Mouse (Mus musculus): ENCODE data around the gene Pcgf5.

The Pcgf5 gene

DNA sequence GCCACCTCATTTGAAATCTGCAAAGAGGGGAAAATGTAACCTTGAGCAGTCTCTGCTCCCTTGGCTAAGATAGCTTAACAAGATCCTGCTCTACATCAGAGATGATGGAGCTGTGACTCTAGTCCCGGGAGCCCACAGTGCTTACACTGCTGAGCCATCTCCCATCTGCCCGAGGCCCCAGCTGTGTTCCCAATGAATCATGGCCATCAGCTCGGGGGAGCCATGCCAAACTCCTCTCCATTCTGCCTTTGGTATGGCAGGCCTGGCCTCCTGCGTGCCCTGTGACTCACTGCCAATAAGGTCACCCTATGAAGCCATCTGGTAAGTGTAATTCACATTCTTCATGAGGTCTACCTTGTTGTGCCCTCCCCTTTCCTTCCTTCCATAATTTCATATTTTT, 149.0 kb downstream of the Pcgf5 start:
- peak; percentile 54 for DNase-seq

DNA sequence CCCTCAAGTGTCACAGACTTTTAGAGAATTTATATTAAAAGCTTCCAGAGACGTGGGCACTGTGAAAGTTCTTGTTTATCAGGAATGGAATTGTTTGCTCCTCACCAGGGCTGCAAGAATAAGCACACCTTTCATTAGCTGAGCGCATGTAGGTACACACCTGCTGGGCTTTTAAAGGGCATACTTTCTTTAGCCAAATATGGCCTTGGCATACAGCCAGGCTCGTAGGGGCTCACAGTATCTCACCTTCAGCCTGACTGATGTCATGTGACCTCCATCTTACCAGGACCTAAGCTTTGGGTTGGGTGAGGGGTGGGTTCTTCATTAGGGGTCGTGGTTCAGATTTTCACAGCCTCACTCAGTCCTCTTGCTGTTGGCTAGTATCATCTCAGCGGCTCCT, 149.6 kb downstream of the Pcgf5 start:
- peak; percentile 29 for DNase-seq

DNA sequence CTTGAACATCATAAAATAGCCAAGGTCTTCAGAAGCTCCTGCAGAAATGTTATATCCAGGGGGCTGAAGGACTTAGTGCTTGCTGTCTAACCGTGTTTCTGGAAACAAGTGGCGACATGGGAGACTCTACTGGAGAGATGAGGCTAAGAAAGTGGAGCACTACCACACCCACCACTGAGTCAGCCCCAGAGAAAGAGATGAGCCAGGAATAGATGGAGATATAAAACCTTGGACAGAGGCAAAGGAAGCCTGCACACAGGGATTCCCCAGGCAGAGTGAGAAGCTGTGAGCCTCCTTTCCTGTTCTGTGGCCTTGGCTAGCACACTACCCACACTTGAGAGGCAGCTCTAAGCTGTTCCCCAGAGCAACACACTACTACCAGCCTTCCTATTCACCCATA, 156.6 kb downstream of the Pcgf5 start:
- no peak for DNase-seq
